Mouse (Mus musculus) hindbrain, embryonic 11.5 days (tissue): ENCODE results near the gene Scnn1a. TPM values are rescaled to one million over a fixed set of nuclear protein-coding genes. Genes with fewer than 3 reads are reported as not detected.

ENCODE experiments used
- ATAC-seq: fragments of 200-750 bp; cut with Nextera tagmentation; 2 replicates; pipeline ENCODE4 v1.8.0; 2017; ENCODE audit warnings: mild to moderate bottlenecking, moderate TSS enrichment, moderate library complexity; ENCODE audit not compliant: low FRiP score
- DNase-seq: peaks from one replicate; pipeline ENCODE4 v3.0.0-alpha.2; 2015; ENCODE audit warnings: low spot score
- H3K27ac ChIP-seq: fragments of 300-500 bp; sonication (generic); 2 replicates; pipeline ENCODE4 v1.5.1; 2014; ENCODE audit warnings: mild to moderate bottlenecking, low read depth, low read length
- H3K27me3 ChIP-seq: fragments of 300-500 bp; sonication (generic); 2 replicates; pipeline ENCODE4 v1.6.1; 2014; ENCODE audit warnings: mild to moderate bottlenecking, low read length, moderate library complexity, mixed read lengths; ENCODE audit not compliant: control insufficient read depth, insufficient read depth
- H3K36me3 ChIP-seq: fragments of 300-500 bp; sonication (generic); 2 replicates; pipeline ENCODE4 v1.6.1; 2014; ENCODE audit warnings: mild to moderate bottlenecking, low read length, moderate library complexity, mixed read lengths; ENCODE audit not compliant: control insufficient read depth, insufficient read depth
- H3K4me1 ChIP-seq: fragments of 300-500 bp; sonication (generic); replicated peaks from 2 replicates; pipeline ENCODE4 v1.6.1; 2014; ENCODE audit warnings: low read length, mixed read lengths; ENCODE audit not compliant: control insufficient read depth, insufficient read depth
- H3K4me2 ChIP-seq: fragments of 300-500 bp; sonication (generic); replicated peaks from 2 replicates; pipeline ENCODE4 v1.6.1; 2014; ENCODE audit warnings: mild to moderate bottlenecking, low read depth, low read length
- H3K4me3 ChIP-seq: fragments of 300-500 bp; sonication (generic); 2 replicates; pipeline ENCODE4 v1.5.1; 2014; ENCODE audit warnings: low read depth, low read length
- H3K9ac ChIP-seq: fragments of 300-500 bp; sonication (generic); 2 replicates; pipeline ENCODE4 v1.6.1; 2014; ENCODE audit warnings: low read depth, low read length
- H3K9me3 ChIP-seq: fragments of 300-500 bp; sonication (generic); 2 replicates; pipeline ENCODE4 v1.6.1; 2016; ENCODE audit warnings: low read length; ENCODE audit not compliant: control insufficient read depth
- WGBS: fragments of 180-500 bp; shearing (Covaris S2); extraction: QIAGEN DNeasy Blood & Tissue Kit; methylation state at CpG from one replicate; pipeline ENCODE4 v1.1.7; 2014; 5-methylcytosine and 5-hydroxymethylcytosine counted together
- polyA plus RNA-seq: library from polyadenylated mRNA; unstranded; fragments of >200 nt; fragmentation: Nextera tagmentation; extraction: Ambion mirVana; gene quantifications from 2 replicates; pipeline ENCODE4 v1.2.1, GENCODE M21; 2014

The Scnn1a gene
- polyA plus RNA-seq, 1 experiment from 2014 or later = 0.96 TPM

- 96% methylated on average over 22 of the region's 22 CpGs for WGBS
These were observed 34.6 kb upstream of the Scnn1a start, which contains the start of gene Tuba3a for GRCm38 (mm10) chr6:125285890-125286289. Tuba3a (minus strand) TSS chr6:125286042.

GRCm38 (mm10) chr6:125286944-125287343 is 33.5 kb upstream of the Scnn1a start:
- H3K9ac ChIP-seq = no peak overlapping the region
- no peaks in the 10 kb centered on the region for H3K36me3 ChIP-seq
- ATAC-seq (no peak), DNase-seq (no peak)
- H3K4me1 ChIP-seq = no peaks in the 10 kb centered on the region
- H3K4me2 ChIP-seq = no peak overlapping the region
- no peaks in the 10 kb centered on the region for H3K9me3 ChIP-seq
- no peaks in the 10 kb centered on the region for H3K27me3 ChIP-seq
- H3K4me3 ChIP-seq = no peak overlapping the region
- 92% methylated on average over 4 of the region's 4 CpGs for WGBS
- no peak overlapping the region for H3K27ac ChIP-seq

More at GRCm38 (mm10) chr6:125285890-125286289, 34.6 kb upstream of the Scnn1a start, which contains the start of gene Tuba3a:
- Histone ChIP-seq H3K4me2 (no peak within 1 kb of the TSS), H3K27me3 (no peaks in the 10 kb centered on the region), H3K9me3 (no peaks in the 10 kb centered on the region), H3K4me1 (no peaks in the 10 kb centered on the region), H3K27ac (no peak within 1 kb of the TSS), H3K4me3 (no peak within 1 kb of the TSS), H3K36me3 (no peaks in the 10 kb centered on the region), H3K9ac (no peak within 1 kb of the TSS)
- no peak for DNase-seq
- no peak for ATAC-seq

- Histone ChIP-seq H3K9me3 (no peaks in the 10 kb centered on the region), H3K4me1 (no peaks in the 10 kb centered on the region), H3K27ac (no peak overlapping the region), H3K27me3 (no peaks in the 10 kb centered on the region), H3K4me3 (no peak overlapping the region), H3K9ac (no peak overlapping the region), H3K36me3 (no peaks in the 10 kb centered on the region), H3K4me2 (no peak overlapping the region)
- ATAC-seq = no peak
- DNase-seq = no peak
- WGBS = 80% methylated on average over 5 of the region's 5 CpGs
These were observed 31.7 kb upstream of the Scnn1a start for GRCm38 (mm10) chr6:125288730-125289129.

- no peaks in the 10 kb centered on the region for H3K27me3 ChIP-seq
- no peak for DNase-seq
- no peak overlapping the region for H3K27ac ChIP-seq
- no peaks in the 10 kb centered on the region for H3K36me3 ChIP-seq
- H3K9me3 ChIP-seq = no peaks in the 10 kb centered on the region
- H3K4me2 ChIP-seq = no peak overlapping the region
- no peak for ATAC-seq
- H3K4me1 ChIP-seq = no peaks in the 10 kb centered on the region
- WGBS = 75% methylated on average over 4 of the region's 4 CpGs
- no peak overlapping the region for H3K4me3 ChIP-seq
- H3K9ac ChIP-seq = no peak overlapping the region
These were observed 29.1 kb upstream of the Scnn1a start for GRCm38 (mm10) chr6:125291329-125291728.

GRCm38 (mm10) chr6:125292256-125292655 is 28.2 kb upstream of the Scnn1a start:
- Histone ChIP-seq H3K36me3 (no peaks in the 10 kb centered on the region), H3K9ac (no peak overlapping the region), H3K4me3 (no peak overlapping the region), H3K4me2 (no peak overlapping the region), H3K4me1 (no peaks in the 10 kb centered on the region), H3K27ac (no peak overlapping the region), H3K9me3 (no peaks in the 10 kb centered on the region), H3K27me3 (no peaks in the 10 kb centered on the region)
- 92% methylated on average over 7 of the region's 7 CpGs for WGBS
- ATAC-seq (no peak), DNase-seq (no peak)

GRCm38 (mm10) chr6:125294049-125294448 is 26.4 kb upstream of the Scnn1a start:
- Histone ChIP-seq H3K4me3 (no peak overlapping the region), H3K36me3 (no peaks in the 10 kb centered on the region), H3K27me3 (no peaks in the 10 kb centered on the region), H3K4me1 (no peaks in the 10 kb centered on the region), H3K4me2 (no peak overlapping the region), H3K9ac (no peak overlapping the region), H3K9me3 (no peaks in the 10 kb centered on the region), H3K27ac (no peak overlapping the region)
- ATAC-seq (no peak), DNase-seq (no peak)
- WGBS = 81% methylated on average over 4 of the region's 4 CpGs

GRCm38 (mm10) chr6:125297149-125297820 is 23.2 kb upstream of the Scnn1a start:
- no peak overlapping the region for H3K9ac ChIP-seq
- no peaks in the 10 kb centered on the region for H3K27me3 ChIP-seq
- H3K4me3 ChIP-seq = no peak overlapping the region
- H3K4me2 ChIP-seq = no peak overlapping the region
- H3K36me3 ChIP-seq = no peaks in the 10 kb centered on the region
- WGBS = 79% methylated on average over 5 of the region's 5 CpGs
- ATAC-seq = no peak
- no peak overlapping the region for H3K27ac ChIP-seq
- DNase-seq = no peak
- H3K4me1 ChIP-seq = no peaks in the 10 kb centered on the region
- H3K9me3 ChIP-seq = no peaks in the 10 kb centered on the region

GRCm38 (mm10) chr6:125300982-125301381 is 19.5 kb upstream of the Scnn1a start:
- H3K4me3 ChIP-seq = no peak overlapping the region
- H3K4me2 ChIP-seq = no peak overlapping the region
- DNase-seq = no peak
- H3K36me3 ChIP-seq = no peaks in the 10 kb centered on the region
- no peaks in the 10 kb centered on the region for H3K9me3 ChIP-seq
- no peak overlapping the region for H3K9ac ChIP-seq
- WGBS = 88% methylated on average over 1 of the region's 1 CpGs
- no peaks in the 10 kb centered on the region for H3K4me1 ChIP-seq
- H3K27ac ChIP-seq = no peak overlapping the region
- no peaks in the 10 kb centered on the region for H3K27me3 ChIP-seq
- no peak for ATAC-seq

GRCm38 (mm10) chr6:125302231-125302982 is 18.1 kb upstream of the Scnn1a start:
- Histone ChIP-seq H3K4me2 (no peak overlapping the region), H3K4me3 (no peak overlapping the region), H3K36me3 (no peaks in the 10 kb centered on the region), H3K9ac (no peak overlapping the region), H3K27me3 (no peaks in the 10 kb centered on the region), H3K9me3 (no peaks in the 10 kb centered on the region), H3K27ac (no peak overlapping the region), H3K4me1 (no peaks in the 10 kb centered on the region)
- no peak for ATAC-seq
- no peak for DNase-seq
- WGBS = 91% methylated on average over 24 of the region's 24 CpGs
